Mouse (Mus musculus) spleen, adult 2 months (tissue): ENCODE measurements at regions not wholly inside any gene's neighbourhood (a gene's known extent, or its start where the extent isn't known, plus 50 kb on each side); places are given as distances from the start of the nearest gene placed in this dataset.

Experiments used
- CTCF ChIP-seq: fragments of 200-500 bp; IDR thresholded peaks from 2 replicates; pipeline ENCODE4 v1.5.1; 2011; ENCODE audit warnings: mild to moderate bottlenecking, inconsistent platforms; ENCODE audit not compliant: insufficient read depth, insufficient read length, insufficient replicate concordance; ENCODE audit errors: extremely low read depth
- POLR2A ChIP-seq: fragments of 200-500 bp; IDR thresholded peaks from 2 replicates; pipeline ENCODE4 v1.6.1; 2011; ENCODE audit warnings: low read depth, low read length, inconsistent platforms

DNA sequence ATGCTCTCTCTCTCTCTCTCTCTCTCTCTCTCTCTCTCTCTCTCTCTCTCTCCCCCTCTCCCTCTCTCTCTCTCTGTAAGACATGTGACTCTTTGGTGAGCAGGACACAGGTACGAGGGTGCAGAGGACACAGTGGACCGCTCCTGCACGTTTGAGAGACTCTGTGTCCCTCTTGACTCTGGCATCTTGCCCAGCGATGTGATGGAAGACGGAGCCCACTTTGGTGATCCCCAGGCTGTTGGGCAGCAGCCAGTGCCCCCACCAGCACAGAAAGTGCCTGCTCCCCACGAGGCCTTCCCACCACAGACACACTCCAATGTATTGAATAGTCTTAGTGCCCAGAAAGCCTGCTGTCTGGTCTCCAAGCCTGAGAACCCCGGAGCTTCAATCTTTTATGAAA, 136.4 kb upstream of the Zfp618 start:
- TF ChIP-seq CTCF (no peak), POLR2A (no peak)
